Mouse (Mus musculus) hematopoietic stem cell, adult 5-6 weeks (primary cell): ENCODE measurements around the gene Itga7. TPM values are rescaled to one million over a fixed set of nuclear protein-coding genes. Genes with fewer than 3 reads are reported as not detected.
"Not testable (repeated sequence)": the region's sequence is repeated elsewhere in the genome, so short reads cannot be mapped to it uniquely, and the experiment has no call there.

ENCODE experiments used
- ATAC-seq, 2 experiments: fragments of 125-278 bp in 1 of 2; replicated peaks in 1 of 2; 2 replicates each; pipeline ENCODE4 v1.8.0; 2016 to 2017; ENCODE audit warnings: inconsistent platforms in 2 of 2, mild to moderate bottlenecking in 2 of 2, moderate number of reproducible peaks in 2 of 2, low read depth in 1 of 2, moderate TSS enrichment in 1 of 2; ENCODE audit not compliant: low FRiP score in 2 of 2, poor library complexity in 2 of 2, severe bottlenecking in 2 of 2, insufficient read depth in 1 of 2, low TSS enrichment in 1 of 2
- total RNA-seq: library from RNA; stranded (forward); fragments of 172-1452, 232-1000 nt; gene quantifications from 2 replicates; pipeline ENCODE4 v1.2.3, GENCODE M21; 2017

Gene Itga7
- total RNA-seq, 1 experiment from 2014 or later = not detected

- no peak for ATAC-seq
Measured at GRCm38 (mm10) chr10:128960142-128960541, 26.5 kb downstream of the Itga7 start.

DNA sequence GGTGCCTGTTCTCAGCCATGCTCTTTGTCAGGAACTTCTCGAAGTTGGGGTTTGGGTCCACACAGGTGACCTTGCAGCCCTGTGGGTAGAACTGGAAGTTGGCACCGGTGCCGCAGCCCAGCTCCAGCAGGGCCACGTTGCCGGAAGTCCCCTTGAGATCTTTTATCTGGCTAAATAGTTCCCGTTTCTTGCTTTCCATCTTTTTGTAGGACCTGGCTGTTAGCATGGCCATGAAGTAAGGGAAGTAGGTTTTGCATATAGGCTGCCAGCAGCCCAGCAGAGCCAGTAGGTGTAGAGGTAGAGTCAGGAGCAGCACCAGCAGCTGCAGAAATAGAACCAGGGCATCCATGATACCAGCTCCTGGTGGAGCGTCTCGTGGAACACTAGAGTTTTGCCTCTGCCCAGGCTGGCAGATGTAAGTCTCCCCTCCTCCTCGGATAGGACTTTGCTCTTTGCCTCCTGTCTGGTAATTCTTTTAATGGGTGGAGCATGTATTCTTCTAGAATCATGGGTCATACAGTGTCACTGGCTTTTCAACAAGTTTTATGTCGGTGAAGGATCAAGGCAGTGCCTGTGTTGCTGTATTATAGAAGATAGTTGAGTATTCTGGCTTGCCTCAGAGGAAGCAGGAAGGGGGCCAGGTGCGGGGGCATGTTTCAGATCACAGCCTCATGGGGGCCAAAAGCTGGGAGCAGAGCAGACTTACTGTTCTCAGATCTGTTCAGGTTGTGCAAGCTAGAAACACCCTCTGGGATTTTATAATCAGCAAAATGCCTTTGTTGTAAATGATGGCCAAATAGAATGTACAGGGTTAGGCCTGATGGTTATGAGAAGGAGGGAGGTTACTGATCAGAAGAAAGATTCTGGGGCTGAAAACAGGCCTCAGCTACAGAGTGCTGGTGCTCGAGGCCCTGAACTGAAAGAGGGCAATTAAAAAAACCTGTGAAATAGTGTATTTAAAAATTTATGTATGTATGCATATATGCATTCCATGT lies 27.3 kb downstream of the Itga7 start, which contains the start of gene Mettl7b:
Mettl7b (minus strand) TSS at position 399 of the 995 bp plus-strand sequence.
- ATAC-seq = peak; percentile 59 to 61

GRCm38 (mm10) chr10:128964961-128965360 lies 31.3 kb downstream of the Itga7 start:
- ATAC-seq = no peak

DNA sequence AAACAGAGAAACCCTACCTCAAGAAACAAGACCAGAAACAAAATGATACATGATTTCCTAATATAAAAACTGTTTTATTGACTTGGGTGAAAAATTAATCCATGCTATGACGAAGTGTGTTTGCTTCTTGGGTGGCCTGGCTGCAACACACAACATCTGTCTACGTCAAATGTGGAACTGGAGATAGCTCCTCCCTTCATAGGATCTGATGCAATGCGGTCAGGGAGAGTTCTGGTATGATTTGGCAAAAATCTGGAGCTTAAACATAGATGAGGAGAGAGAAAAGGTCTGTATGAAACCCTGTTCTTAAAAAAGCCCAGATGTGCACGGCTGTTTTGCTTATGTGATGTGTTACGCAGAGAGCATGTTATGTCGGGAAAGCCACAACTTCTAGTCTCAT lies 32.3 kb downstream of the Itga7 start:
- ATAC-seq = peak; percentile 80 to 92

- no peak for ATAC-seq
Measured at GRCm38 (mm10) chr10:128968341-128968749, 34.7 kb downstream of the Itga7 start.

- ATAC-seq = no peak
Measured at GRCm38 (mm10) chr10:128970740-128971250, 37.2 kb downstream of the Itga7 start.

- ATAC-seq = no peak
Measured at GRCm38 (mm10) chr10:128972841-128973240, 39.2 kb downstream of the Itga7 start.

DNA sequence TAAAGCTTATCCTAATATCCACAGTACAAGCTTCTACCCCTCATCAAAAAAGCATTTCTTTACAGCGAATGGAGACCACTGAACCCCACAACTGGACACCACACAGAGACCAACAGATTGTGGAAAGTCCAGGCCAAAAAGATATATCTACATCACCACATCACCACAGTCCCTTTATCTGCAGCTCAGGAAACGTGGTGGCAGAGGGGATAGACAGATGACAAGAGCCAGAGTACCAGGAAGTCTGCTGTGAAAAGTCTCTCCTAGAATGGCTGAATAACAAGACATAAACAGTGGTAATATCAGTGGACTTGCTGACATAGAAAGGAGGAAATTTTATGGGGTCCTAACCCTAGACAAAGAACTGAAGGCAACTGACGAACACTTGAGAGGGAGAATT lies 42.8 kb downstream of the Itga7 start:
- no peak for ATAC-seq

GRCm38 (mm10) chr10:128977522-128978114 lies 44.0 kb downstream of the Itga7 start:
- ATAC-seq = peak; percentile 96 to 98

DNA sequence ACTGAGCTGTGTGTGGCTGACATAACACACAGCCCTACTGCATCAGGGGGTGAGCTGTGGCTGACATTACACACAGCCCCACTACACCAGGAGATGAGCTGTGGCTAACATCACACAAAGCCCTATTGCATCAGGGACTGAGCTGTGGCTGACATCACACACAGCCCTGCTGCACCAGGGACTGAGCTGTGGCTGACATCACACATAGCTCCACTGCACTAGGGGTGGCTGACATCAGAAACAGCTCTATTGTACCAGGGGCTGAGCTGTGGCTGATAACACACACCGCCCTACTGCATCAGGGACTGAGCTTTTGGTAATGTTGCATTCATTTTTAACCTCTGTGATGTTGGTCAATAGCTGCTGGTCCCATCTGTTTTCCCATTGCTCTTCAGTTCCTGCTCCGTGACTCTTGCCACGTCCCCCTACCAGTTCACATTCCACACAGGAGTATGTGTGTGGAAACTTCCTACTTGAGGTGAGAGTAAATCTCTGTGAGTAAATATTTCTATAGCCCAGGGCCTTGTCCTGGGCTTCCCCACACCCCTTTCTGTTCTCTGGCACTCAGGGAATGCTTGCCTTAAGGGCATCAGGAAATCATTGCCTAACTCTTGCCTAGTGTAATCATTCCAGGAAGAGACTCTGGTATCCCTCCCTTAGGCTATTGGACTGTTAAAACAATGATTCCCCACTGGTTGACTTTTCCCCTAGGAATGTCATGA lies 47.2 kb downstream of the Itga7 start:
- ATAC-seq = no peak

GRCm38 (mm10) chr10:128989131-128989530 lies 55.5 kb downstream of the Itga7 start, which contains the start of gene Olfr9:
Gene Olfr9, plus strand, starts transcription at chr10:128989431.
- ATAC-seq = not testable (repeated sequence)

- peak; percentile 79 to 85 for ATAC-seq
Measured at GRCm38 (mm10) chr10:128990129-128990850, 56.7 kb downstream of the Itga7 start.

DNA sequence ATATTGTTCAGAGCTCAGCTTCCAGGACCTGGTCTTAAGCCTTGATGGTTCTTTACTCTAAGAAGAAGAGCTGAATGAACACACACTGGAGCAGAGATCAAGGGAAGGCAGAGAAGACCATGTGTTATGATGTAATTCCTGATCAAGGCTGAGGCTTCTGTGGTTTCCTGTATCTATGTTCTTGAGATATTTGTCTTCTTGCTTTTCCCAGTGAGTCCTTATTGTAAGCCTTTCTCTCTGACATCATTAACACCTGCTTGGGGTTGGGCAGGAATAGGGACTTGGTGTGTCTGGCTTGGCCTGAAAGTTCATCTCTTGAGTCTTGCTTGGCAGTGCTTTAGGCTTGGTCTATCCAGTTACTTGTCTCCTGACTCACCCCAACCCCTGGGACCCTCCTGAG lies 57.4 kb downstream of the Itga7 start:
- ATAC-seq = no peak

GRCm38 (mm10) chr10:128995796-128996195 lies 62.2 kb downstream of the Itga7 start:
- no peak for ATAC-seq

- no peak for ATAC-seq
Measured at GRCm38 (mm10) chr10:128996523-128997040, 63.0 kb downstream of the Itga7 start.

DNA sequence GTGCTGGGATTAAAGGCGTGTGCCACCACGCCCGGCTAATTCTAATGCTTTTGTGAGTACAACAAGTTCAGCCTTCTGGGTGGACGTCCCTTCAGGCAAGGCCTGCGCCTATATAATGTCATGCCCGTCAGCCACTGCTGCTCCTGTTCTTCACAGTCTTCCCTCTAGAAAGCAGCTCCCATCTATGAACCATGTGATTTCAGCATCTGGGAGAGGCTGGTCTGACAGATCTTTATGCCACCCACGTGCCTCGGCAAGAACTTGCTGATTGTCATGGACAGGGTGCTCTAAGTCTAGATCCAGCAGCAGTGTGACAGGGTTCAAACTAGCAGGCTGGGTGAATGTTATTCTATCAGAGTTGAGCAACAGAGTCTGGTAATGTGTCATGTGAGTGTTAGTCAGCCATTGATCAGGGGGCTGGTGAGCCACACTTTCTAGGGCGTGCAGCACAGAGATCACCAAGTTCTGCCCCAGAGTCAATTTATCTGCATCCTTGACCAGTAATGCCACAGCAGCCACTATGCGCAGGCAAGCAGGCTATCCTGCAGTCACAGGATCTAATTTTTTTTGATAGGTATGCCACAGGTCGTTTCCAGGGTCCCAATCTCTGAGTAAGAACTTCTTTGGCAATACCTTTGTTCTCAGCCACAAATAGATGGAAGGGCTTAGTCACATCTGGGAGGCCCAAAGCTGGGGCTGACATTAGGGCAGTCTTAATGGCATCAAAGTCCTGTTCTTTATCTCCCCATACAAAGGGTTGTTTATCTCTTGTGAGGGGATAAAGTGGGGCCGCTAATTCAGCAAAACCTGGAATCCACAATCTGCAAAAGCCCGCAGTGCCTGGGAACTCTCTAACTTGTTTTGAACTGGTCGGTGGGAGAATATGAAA lies 70.7 kb downstream of the Itga7 start:
- no peak for ATAC-seq
